ENCODE assay signal across 15 mouse cellular contexts in genomic region chr6:105688195-105688594, GRCm38 (mm10). TPM values are rescaled to one million over a fixed set of nuclear protein-coding genes. Genes with fewer than 3 reads are reported as not detected.
"Had no signal": no experiment of that assay in that cellular context is flagged by ENCODE, and none has a peak within 500 bp of the region (broad histone marks: within the 10 kb centered on the region; RNA-seq: fewer than 3 reads in every experiment).

No protein-coding gene starts in this region.

- H3K36me3 ChIP-seq: kidney, embryonic 15.5 days; limb, embryonic 10.5 days; liver, embryonic 15.5 days; midbrain, embryonic 15.5 days; stomach, embryonic 15.5 days had no signal

- DNase-seq: kidney, adult 18-20 months; kidney, postnatal 25 days; lung, adult 2 months; lung, postnatal 14 days; right cerebral cortex, postnatal 14 days; thymus, postnatal 36 days had no signal

- H3K9ac ChIP-seq: kidney, embryonic 15.5 days; liver, embryonic 15.5 days; midbrain, embryonic 15.5 days; stomach, embryonic 15.5 days had no signal

- H3K4me3 ChIP-seq: kidney, embryonic 15.5 days; limb, embryonic 10.5 days; liver, embryonic 15.5 days; megakaryocyte, embryonic 14.5 days; midbrain, embryonic 15.5 days; stomach, embryonic 15.5 days had no signal

- H3K27ac ChIP-seq: kidney, embryonic 15.5 days; limb, embryonic 10.5 days; liver, embryonic 15.5 days; macrophage; midbrain, embryonic 15.5 days; stomach, embryonic 15.5 days had no signal

- H3K4me2 ChIP-seq: kidney, embryonic 15.5 days; liver, embryonic 11.5 days; liver, embryonic 15.5 days; midbrain, embryonic 15.5 days; stomach, embryonic 15.5 days had no signal

- H3K27me3 ChIP-seq: kidney, embryonic 15.5 days; liver, embryonic 15.5 days; megakaryocyte, embryonic 14.5 days; midbrain, embryonic 15.5 days; stomach, embryonic 15.5 days had no signal

- H3K4me1 ChIP-seq: kidney, embryonic 15.5 days; limb, embryonic 10.5 days; liver, embryonic 15.5 days; megakaryocyte, embryonic 14.5 days; midbrain, embryonic 15.5 days; stomach, embryonic 15.5 days had no signal

- ATAC-seq: midbrain, embryonic 15.5 days had no signal

- H3K9me3 ChIP-seq: kidney, embryonic 15.5 days; limb, embryonic 10.5 days; liver, embryonic 15.5 days; megakaryocyte, embryonic 14.5 days; midbrain, embryonic 15.5 days; stomach, embryonic 15.5 days had no signal

RNA-seq across cellular contexts. Expression of gene Cntn4, which starts 10.7 kb away (rescaled TPM):
- polyA plus RNA-seq: liver, embryonic 15.5 days; macrophage; spleen, adult 2 months had no signal
